Mouse (Mus musculus) urinary bladder, postnatal 36 days (tissue): ENCODE data around the gene Olig2.

Experiments
- DNase-seq, 2 experiments: peaks; one replicate each; pipeline ENCODE4 v3.0.0; 2022; ENCODE audit warnings: low spot score in 2 of 2, mixed read lengths in 1 of 2

Olig2 gene

DNA sequence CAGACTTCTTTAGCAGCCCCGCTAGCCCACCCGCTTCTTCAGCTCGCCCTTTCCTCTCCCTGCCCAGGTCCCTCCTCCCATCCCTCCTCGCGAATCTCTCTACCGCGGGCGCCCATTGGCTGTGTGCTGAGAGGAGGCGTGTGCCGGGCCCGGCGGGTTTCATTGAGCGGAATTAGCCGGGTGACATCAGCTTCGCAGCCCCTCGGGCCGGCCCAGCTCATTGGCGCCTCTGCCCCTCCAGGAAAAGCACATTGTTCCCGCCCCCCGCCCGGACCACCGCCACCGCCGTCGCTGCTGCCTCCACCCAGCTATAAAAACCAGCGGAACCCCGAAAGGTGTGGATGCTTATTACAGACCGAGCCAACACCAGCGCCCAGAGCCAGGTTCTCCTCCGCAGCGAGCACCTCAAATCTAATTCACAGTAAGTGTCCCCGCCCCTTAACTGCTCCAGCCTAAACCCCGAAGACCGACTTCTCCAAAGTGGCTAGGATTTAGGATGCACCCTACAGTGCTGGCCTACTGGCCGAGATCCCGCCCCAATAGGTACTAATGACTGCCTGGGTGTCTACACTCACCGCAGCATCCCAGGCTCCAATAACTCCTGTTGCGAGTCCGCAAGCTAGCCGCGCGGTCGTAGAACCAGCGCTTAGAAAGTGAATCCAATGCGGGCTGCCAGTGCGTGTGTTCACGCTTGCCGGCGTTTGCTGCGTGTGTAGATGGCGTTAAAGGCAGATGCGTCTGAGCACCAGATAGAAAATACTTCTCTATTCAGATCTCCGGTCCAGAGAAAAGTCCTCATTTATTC is at the start of gene Olig2:
Gene Olig2 (plus strand): TSS at position 225 of the 805 bp plus-strand sequence.
- no peak for DNase-seq

DNA sequence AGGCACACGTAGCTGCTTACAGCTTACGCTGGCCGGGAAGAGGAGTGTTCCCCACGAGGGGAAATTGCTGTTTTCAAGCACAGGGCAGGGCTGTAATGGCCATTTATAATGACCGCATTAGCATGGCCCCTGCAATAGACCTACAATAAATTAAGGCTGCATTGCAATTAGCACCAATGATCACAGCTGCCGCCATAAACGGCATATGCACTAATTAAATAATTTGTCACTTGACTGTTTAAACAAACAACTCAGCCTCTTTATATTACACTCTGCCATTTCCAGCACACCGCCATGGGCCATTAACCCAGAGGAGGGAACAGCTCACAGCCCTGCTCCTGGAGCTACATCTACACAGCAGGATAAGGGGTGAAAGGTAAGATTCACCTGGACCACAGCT is 49.4 kb upstream of the Olig2 start:
- no peak for DNase-seq

DNA sequence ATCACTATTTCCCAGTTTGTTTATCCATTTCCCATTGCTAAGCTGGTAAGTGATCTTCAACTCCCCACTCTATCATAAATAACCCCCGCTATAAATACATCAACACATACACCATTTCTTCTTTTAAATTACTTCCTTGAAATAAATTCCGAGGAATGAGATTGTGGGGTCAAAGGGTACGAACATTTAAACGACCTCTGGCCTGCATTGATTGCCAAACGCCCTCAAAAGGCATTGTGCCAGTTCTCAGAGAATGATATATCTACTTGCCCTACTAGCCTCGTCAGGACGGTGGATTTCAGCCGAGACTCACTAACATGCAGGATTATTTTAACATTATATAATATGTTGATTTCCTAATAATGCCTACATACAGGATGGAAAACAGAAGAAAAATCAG is 38.2 kb upstream of the Olig2 start:
- no peak for DNase-seq

DNA sequence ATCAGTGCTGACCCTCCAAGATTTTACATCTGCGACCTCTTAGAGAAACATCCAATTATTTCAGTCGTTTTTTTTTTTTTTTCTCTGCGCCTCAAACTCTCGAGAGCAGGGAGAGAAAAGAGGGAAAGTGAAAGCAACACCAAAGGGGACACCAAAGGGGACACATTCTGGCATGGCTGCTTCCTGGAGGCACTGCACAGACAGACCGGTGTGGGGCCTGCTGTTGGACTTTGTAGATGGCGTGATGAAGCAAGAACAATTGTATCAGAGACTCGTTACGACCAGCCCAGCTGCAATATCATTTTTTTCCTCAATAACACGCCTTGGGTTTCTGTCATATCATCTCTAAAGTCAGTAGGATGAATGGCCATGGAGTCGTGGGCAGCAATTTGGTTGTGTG is 37.6 kb upstream of the Olig2 start:
- DNase-seq: no peak

DNA sequence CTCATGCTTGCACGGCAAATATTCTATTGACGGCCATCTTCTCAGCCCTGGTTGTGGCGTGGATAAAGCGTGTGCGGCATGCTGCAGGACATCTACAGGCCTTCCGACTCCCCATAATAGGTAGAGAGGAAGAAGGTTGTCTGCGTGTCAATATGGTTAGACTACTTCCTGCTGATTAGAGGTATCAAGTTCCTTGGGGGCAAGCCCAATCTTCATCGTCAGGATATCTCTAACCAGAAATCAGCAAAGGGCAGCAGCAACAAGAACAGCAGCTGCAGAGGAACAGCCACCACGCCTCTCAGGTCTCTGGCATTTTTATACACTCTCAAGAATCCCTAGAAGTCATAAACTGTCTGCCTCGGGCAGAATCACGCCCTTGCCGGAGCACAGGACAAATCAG is 37.0 kb upstream of the Olig2 start:
- no peak for DNase-seq

DNA sequence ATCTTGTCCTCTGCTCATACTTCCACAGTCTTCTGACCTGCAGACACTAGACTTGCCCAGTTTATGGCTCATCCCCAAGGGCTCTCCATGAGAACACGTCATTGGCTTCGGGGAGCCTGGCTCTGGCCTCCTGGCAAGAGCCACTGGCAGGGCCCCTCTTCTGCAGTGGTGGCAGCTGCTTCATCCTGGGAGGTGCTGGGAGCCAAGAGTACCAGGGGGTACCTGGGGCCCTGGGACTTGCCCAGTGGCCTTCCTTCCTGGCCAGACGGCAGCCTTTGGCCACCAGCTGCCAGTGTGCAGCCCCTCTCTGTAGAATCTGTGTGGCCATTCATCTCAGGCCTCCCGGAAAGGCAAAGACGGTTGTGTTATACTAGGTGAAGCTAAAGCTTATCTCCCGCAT is 34.0 kb upstream of the Olig2 start:
- DNase-seq: no peak

DNA sequence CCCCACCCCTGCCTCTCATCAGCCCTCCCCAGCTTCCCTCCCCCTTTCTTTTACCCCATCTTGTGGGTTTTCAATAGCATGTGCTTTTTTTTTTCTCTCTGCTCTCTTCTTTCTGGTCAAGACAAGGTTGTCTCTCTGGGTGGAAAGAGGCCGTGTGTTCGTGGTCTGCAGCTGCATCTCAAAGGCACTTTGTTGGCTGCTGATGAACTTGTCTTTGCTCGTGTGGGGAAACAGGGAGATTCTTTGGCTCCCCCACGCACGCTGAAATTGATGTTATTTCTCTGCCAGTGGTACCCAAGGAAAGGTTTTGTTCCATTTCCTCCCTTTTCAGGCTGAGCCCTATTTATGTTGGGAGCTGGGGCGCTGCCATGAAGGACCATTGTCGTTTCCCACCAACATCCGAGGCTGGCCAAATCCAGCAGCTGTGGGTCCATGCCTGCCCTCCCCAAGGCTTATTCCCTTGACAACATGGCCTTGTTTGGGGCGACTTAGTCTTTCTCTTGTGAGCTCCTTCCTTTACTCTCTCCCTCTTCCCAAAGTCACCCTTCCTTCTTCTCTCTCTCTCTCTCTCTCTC is 33.5 kb upstream of the Olig2 start:
- no peak for DNase-seq

DNA sequence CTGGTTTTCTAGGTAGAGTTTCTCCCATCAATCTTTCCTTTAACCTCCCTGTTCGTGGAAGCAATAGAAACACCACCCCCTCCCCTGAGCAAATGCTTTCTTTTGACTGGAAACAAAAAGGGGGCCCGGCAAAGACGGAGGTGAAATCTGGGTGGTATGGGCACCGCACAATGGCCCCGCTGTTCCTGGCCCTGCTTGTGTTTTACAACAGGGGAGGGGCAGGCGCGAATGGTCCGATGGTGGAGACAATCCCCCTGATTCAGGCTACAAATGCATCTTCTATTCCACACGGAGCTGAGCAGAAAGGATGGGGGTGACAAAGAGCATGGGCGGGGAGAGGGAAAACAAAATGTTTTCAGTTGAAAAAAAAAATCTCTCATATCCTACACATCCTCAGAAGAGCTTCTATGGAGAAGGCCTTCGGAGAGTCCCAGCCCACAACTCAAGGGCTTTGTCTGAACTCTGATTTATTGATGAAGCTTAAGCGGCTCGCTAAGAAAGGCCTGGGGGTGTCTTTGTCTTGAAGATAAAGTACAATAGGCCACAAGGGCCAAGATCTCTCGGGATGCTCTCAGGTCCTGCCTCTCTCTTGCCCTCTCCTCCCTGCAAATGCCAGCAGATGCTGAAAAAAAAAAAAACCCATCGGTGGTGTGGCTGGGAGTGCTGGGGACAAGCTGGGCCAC is 32.4 kb upstream of the Olig2 start:
- DNase-seq: no peak

DNA sequence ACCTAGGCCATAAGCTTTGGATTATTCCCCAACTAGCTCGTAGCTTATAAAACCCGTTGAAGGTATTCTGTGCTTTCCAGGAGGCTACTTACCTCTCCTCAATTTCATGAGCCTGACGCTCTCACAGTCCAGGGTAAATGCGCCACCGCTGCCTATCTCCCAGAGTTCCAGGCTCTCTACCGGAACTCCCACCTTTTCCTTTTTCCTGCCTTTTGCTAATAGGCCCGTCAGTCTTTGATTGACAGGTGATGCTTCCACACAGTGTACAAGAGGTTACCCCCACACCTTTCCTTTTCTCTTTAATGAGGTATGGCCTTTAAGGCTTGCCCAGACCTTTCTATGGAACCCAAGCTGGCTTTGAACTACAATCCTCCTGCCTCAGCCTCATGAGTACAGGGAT is 25.4 kb upstream of the Olig2 start:
- no peak for DNase-seq

DNA sequence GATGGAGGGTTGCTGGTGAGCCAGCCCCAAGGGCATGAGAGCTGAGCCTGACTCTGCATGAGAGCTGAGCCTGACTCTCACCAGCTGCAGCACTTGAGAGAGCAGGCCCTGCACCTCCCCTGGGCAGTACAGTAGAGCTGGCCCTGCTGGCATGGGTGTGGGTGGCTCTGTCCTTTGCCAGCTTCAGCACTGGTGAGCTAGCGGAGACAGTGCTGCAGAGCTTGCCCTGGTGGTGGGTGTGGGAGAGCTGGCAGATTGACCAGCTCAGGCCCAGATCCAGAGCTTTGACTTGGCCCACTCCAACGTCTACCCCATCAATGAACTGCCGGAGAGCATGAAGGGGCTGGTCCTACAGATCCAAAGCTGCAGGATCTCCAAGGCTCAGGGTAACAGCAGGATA is 22.3 kb upstream of the Olig2 start:
- DNase-seq: no peak

DNA sequence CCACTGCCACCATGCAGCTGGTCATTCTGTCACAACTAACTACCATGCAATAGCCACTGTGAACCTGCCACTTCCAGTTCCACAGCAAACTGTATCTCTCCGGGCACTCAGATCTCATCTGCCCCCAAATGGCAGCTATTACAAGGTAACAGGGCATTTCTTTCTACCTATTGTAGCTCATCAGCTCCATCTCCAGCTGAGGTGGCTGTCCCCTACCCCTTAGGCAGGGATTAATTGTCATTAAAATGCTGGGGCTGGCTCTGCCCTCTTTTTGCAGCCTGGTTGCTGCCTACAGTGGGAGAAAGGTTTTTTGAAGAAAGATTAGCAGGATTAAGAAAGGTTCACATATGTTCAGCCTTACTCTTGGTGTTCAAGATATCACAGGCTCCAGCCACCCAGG is 18.9 kb upstream of the Olig2 start:
- DNase-seq: no peak

DNA sequence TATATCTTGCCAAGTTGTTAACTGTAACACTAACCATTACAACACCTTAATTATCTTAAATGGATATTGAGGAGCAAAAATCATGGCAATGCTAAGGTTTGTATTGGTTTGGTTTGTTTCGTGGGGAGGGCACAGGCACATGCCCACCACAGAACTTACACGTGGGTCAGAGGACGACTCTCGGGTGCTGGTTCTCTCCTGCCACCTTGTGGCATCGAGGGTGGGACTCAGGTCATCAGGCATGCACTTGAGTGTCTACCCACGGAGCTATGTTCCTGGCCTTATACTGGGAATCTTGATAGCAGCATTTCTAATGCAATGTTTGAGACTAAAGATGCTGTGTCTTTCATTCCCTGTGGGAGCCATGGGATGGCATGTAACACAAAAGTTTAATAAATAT is 8.2 kb upstream of the Olig2 start:
- DNase-seq: no peak

DNA sequence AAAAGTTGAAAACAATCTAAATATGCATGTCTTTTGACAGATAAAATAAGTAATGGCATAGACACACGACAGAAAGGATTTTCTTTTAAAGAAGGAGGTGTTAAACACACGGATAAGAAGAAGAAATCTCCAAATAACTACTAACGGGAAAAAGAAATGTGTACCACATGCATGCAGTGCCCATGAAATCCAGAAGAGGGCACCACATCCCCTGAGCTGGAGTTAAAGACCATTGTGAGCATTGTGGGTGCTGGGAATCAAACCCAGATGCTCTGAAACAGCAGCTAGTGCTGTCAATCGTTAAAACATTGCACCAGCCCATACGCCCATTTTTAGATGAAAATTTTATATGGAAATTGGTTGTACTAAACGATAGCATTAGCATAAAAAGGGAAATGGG is 7.3 kb upstream of the Olig2 start:
- no peak for DNase-seq

DNA sequence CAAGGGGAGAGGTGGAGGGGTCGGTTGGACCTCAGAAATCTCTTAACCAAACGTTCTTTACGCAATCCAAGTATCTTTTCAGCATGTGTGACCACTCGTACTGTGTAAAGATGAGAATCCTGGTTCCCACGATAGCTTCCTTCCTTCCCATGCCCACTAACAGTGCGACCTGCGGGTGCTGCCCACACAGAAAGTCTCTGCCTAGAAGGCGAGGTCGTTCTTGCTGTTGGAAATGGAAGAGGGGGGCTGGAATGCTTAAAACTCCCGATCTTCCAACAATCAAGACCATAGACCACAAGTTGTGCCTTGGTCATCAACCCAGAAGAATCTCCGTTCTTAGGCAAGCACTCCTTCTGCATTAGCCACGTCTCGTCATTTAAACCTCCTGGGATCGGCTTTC is 6.0 kb upstream of the Olig2 start:
- DNase-seq: no peak

DNA sequence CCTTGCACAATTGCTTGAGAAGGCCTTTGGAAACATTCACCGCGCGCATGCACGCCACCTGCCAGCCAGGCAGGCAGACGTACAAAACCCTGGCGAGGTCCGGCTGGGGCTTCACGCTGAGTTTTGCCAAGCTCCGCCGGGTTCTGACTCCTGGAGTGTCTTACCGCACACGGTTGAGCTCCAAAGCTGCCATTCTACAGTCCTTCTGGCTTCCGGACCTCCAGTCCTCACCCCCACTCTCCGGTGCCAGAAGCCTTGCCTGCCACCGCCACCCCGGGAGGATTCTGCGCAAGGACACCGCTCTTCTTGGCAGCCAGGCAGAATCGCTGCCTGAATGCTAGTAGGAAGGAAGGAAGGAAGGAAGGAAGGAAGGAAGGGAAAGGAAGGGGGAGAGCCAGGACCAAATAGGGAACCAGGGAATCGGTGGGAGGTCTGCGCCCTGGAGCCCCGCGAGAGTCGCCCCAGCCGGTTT is 3.0 kb upstream of the Olig2 start:
- no peak for DNase-seq

DNA sequence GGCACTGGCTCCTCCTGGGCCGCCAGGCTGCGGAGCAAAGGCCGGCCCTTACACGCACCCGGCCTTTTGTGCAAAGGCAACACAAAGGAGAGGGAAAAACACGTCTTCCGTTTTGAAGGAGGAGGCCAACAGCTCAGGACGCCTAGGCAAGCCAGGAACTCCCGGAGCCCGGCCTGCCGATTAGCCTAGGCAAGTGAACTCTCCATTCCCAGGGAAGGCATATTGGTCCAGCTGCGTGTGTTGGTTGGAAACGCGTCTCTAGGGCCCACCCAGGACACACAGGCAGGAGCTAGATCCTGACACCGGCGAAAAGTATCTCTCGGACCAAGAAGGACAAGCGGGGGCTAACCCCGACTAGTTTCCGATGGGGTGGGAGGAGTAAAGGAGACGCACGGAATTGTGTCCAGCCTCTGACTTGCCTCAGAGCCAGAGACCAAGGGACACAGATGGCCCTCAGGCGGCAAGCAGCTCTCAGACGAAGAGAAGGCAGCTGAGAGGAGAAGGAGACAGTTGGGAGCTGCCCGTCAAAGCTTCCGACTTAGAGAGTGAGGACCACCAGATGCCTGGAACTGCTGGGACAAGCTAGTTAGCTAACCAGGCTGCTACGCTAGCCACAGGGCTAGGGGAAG is 2.5 kb upstream of the Olig2 start:
- no peak for DNase-seq

DNA sequence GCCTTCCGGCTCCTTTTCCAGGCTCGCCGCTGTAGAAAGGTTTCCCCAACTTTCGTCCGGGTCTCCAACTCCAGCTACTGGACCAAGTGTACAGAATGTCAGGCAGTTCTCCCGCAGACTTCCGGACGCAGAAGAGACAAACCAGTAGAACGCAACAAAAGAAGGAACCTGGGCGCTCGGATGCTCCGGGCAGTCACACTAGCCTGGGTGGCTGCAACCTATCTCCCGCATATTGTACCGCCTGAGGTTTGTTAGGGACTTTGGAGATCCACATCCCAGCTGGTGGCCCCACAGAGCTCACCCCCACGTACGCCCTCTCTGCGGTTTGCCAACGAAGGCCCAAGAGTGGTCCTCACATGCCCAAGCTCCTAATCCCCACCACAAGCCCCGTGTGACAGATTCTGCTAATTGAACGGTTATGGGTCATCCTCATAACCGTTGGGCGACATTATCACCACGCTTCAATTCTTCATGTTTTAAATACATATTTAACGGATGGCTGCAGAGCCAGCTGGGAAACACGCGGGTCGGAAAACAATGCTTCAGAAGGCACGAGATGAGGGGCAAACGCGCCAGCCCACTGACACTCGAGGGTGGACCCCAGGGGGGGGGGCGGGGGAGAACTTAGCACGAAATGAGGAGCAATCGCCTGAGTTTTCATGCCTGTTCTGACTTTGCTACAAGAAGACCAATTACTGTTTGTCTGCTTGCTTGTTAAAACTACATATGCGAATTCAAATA is 1.8 kb upstream of the Olig2 start:
- no peak for DNase-seq

DNA sequence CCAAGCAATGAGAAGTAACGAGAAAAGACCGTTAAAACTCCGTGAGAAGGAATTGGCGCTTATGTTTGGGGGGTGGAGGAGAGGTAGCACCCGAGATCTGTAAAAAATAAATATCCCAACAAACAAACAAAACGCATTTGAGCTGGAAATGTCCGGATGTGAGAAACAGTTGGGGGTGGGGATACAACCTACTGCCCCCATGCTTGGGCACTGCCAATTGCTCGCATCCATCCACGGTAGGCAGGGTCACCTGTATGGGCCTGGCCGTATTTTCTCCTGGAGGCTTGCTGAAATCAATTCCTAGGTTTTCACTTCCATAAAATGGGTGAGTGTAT is 1.2 kb upstream of the Olig2 start:
- no peak for DNase-seq

DNA sequence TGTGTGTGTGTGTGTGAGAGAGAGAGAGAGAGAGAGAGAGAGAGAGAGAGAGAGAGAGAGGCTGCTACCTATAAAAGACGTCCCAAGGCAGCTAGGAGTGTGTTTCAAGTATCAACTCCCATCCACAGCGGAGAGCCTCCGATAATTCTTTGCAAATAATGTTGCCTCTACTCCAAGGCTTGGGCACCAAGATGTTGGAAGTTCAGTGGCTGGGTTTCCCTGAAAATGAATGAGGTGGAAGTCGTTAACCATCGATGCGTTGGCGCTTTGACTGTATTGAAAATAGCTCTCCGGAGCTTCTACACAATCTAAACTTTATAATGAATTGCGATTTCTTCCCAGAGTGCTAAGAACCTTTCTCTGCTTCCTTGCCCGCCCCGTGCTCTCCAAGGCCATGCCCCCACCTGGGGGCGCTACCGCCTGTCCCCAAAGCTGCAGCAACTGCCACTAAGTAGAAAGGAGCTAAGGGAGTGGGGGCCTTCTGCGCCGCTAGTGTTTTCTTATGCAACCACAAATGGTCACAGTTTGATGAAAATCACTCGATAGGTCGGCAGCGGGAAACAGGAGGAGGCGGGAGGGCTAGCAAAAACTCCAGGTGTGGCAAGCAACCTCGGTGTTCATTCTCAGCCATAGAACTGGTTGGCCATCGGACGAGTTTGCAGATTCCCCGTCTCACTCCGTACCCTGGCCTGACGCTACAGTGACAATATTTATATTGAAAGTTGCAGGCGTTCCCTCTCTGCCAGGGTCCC is 600 bp upstream of the Olig2 start:
- DNase-seq: no peak

DNA sequence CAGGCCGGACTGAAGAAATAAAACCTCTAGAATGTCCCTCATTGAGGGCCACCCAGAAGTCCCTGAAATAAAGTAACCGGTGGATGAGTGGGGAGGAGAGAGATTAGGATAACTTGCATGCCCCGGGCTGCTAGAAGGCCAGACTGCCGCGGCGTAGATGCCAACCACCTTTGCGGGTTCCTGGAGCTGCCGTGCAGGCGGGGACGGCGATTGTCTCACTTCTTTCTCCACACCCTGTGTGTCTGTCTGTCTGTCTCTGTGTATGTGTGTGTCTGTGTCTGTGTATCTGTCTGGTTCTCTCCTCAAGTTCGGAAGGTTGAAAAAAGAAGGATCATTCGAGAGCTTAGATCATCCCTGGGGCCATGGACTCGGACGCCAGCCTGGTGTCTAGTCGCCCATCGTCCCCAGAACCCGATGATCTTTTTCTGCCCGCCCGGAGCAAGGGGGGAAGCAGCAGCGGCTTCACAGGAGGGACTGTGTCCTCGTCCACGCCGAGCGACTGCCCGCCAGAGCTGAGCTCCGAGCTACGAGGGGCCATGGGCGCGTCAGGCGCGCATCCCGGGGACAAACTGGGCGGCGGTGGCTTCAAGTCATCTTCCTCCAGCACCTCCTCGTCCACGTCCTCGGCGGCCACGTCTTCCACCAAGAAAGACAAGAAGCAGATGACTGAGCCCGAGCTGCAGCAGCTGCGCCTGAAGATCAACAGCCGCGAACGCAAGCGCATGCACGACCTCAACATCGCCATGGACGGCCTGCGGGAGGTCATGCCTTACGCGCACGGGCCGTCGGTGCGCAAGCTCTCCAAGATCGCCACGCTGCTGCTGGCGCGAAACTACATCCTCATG is 1.0 kb downstream of the Olig2 start:
- DNase-seq: no peak
